Mouse (Mus musculus) frontal cortex, adult 2 months (tissue): ENCODE measurements around the gene Ptprm. TPM values are rescaled to one million over a fixed set of nuclear protein-coding genes. Genes with fewer than 3 reads are reported as not detected.

Experiments
- DNase-seq, 2 experiments: peaks; one replicate each; pipeline ENCODE4 v3.0.0; 2022; ENCODE audit warnings: low spot score in 1 of 2; ENCODE audit errors: extremely low spot score in 1 of 2
- polyA plus RNA-seq: library from polyadenylated mRNA; depleted of rRNA; stranded (reverse); fragments of >200 nt; gene quantifications from 2 replicates; pipeline ENCODE4 v1.2.3, GENCODE M21; 2012

The Ptprm gene
- polyA plus RNA-seq, 1 experiment, result 34.7 TPM

DNA sequence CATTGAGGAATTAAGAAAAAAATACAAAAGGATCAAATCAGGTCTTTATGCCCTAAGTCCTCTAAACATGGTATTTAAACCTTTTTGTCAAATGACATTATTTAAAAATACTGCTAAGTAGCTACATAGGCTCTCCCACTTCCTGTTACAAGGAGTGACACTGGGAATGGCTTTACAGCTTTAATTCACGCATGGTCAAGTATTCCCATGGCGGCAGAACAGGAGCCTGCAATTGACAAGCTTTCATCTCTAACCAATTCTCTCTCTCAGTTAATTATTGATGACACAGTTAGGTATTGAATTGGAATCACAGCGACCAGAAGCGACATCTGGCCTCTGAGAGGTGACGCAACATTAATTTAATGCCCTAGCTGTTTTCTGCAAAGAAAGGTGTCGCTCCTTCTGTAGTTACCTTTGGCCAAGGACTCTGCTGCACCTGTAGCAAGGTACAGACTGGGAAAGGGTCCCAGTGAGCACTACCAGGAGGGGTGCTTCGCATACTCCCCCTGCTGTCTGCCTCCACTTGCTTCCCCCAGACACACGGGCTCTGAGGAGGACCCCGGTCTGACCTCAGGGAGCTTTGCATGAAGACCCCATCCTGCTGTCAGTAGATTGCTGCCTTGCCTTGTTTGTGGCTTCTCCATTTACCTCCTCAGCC, 599.9 kb downstream of the Ptprm start:
- no peak for DNase-seq

GRCm38 (mm10) chr17:66751746-66752145, 602.5 kb downstream of the Ptprm start:
- DNase-seq, result peak in 1 of 2 experiments; percentile 39

GRCm38 (mm10) chr17:66750481-66751206, 603.6 kb downstream of the Ptprm start:
- DNase-seq, result no peak

DNA sequence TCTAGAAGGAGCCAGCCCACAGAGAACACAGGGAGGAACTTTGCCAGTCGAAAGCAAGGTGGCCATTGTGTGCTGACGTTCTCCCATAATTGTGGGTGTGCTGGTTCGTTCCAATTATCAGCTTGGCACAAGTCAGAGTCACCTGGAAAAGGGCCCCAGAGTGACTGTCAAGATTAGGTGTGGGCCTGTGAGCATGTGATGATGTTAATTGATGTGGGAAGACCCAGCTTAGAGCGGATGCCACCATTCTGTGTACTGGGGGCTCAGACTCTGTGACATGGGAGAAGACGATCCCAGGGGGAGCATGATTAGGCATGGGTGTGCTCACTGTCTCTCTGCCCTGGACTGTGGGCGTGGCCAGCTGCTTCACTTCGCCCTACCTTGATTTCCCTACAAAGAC, 604.3 kb downstream of the Ptprm start:
- no peak for DNase-seq

DNA sequence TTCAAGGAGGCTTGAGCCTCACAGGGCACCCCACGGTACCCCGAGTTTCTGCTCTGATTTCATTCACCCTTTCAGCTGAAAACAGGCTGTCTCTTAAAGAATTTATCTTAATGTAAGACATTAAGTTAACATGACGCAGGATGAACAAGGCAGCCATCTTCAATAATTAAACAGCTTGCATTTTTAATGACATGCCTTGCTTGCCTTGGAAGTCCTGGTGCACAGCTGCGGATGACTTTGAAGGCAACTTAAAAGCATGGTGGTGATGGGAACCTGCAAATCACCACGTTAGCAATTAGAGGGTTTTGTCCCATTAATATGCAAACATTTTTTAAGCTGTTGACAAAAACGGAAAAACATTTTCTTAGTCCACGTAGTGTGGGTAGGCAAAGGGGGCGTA, 607.8 kb downstream of the Ptprm start:
- no peak for DNase-seq

GRCm38 (mm10) chr17:66743321-66743720, 610.9 kb downstream of the Ptprm start:
- DNase-seq, result no peak

DNA sequence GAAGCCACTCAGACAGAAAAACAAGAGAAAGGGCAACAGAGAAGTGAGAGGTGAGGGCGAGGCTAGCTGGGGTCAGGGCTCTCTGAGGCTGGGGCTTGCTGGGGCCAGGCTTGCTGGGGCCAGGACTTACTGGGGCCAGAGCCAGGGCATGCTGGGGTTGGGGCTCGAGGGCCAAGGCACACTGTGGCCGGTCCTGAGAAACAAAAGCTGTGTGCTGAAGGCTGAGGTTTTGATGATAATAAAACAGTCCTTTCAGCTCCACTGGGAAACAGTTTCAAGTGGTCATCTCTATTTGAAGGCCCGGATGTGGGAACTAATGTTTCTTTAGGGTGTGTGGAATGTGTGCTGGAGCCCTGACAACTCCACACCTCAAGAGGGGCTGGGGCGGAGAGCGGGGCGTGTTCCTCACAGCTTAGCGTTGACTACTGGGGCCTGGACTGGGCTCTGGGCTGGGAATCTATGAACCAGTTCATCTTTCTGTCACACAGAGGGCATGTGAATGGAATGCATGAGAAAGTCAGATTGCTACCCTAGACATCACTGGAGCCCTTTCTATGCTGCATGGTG, 615.4 kb downstream of the Ptprm start:
- no peak for DNase-seq

DNA sequence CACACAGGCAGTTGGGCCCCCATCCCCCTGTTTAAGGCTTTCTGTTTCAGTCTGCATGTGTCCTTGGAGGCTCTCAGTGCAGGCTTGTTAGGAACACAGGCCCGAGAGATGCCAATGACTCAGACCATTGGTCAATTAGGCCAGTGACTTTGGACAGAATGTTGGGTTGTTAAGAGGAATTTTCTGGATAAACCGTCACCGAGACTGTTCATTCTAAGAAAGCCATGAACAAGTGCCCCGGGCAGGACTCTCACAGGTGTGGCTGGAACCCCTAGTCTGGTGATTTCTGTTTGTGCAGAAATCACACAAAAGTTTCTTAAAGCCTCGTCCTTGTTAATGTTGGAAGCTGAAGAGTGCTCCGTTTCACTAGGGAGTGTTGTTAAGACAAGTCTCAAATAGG, 615.9 kb downstream of the Ptprm start:
- no peak for DNase-seq

GRCm38 (mm10) chr17:66736450-66736849, 617.8 kb downstream of the Ptprm start:
- no peak for DNase-seq

DNA sequence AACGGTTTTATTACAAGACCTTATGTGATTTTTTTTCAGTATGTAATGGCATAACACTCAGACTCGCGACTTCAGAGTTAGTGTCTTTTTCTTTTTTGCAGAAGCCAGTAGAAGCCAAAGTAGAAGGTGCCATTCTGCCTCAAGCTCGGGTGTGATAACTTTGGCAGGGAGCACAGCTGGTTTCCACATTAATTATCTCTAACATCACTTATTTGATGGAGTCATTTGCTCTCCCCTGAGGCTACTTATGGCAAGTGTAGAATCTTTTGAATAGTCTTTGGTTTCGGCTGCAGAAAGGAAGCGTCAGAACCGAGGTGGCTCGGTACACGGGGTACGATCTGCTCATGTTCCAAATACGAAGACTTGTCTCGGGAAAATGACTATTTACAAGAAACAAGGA, 620.7 kb downstream of the Ptprm start:
- no peak for DNase-seq

DNA sequence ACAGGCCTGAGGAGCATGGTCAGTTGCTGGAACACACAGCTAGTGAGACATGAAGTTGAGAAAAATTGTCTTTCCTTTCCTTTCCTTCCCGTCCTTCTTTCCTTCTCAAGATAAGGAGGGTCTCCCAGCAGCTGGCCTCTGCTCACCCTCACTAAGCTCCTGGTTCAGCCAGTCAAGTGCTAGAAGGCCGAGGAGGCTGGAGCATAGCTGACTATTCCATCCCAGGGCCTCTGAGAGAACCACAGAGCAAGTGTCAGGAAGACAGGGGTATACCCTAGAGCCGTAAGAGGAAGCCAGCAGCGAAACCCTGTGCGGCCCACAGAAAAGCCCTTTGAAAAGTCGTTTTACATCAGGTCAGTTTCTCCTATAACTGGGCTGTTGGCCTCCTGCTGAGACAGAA, 624.3 kb downstream of the Ptprm start:
- DNase-seq, result no peak

GRCm38 (mm10) chr17:66720992-66721351, 633.3 kb downstream of the Ptprm start:
- no peak for DNase-seq

DNA sequence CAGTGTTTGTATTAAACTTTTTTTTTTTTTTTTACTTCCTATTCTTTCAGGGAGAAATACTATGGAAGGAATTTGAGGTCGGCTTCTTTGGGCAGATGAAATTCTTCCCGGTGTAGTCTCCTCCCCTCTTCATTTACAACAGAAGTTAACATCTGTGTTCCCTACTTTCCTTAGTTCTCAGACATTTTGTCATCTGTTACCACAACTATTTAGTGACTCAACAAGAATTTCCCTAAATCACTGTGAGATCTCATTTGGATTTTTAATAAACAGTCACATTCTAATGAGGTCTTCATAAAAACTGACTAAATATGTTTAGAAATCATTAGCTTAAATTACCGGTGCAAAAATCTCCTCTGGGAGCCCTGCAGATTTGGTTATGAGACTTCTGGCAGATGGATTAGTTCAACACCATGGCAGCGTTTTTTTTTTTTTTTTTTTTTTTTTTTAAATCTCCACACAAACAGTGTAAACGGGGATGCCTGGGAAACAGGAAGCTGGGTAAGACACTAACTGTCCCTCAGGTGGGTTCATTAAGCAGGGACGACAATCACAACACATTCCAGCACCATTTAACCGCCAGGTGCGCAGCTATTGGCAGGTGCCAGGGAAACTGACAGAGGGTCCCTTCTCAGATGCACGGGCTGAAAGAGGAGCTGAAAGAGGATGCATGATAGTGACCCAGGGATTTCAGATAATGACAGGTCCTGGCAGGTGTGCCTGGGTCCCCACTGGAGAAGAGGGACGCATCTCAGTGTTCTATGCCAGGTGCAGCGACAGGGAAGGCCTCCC, 633.9 kb downstream of the Ptprm start:
- DNase-seq, result no peak

DNA sequence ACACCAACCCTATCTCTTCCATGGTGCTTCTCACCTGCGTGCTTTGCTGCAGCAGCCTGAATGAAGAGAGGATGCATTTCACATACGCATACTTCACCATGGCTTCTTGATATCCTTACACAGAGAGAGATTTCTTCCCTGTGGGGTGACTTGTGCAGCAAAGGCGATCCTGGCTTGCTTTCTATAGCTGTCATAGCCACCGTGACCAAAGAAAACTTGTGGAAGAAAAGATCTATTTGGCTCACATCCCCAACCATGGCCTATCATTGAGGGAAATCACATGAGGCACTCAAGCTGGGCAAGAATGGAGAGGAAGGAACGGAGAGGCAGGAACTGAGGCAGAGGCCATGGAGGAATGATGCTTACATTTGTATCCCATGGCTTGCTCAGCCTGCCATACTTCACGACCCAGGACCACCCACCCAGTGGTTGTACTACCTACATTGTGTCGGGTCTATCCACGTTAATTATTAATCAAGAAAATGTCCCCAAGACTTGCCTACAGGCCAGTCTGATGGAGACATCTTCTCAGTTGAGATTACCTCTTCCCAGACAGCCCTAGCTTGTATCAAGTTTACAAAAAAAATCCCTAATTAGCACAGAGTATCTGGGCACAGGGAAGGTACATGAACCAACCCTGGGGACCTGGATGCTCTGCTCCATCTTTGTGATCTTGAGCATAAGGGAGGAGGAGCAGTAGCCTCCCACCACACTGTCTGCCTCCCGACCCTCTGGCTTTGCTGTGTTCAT, 641.6 kb downstream of the Ptprm start:
- DNase-seq, result no peak

DNA sequence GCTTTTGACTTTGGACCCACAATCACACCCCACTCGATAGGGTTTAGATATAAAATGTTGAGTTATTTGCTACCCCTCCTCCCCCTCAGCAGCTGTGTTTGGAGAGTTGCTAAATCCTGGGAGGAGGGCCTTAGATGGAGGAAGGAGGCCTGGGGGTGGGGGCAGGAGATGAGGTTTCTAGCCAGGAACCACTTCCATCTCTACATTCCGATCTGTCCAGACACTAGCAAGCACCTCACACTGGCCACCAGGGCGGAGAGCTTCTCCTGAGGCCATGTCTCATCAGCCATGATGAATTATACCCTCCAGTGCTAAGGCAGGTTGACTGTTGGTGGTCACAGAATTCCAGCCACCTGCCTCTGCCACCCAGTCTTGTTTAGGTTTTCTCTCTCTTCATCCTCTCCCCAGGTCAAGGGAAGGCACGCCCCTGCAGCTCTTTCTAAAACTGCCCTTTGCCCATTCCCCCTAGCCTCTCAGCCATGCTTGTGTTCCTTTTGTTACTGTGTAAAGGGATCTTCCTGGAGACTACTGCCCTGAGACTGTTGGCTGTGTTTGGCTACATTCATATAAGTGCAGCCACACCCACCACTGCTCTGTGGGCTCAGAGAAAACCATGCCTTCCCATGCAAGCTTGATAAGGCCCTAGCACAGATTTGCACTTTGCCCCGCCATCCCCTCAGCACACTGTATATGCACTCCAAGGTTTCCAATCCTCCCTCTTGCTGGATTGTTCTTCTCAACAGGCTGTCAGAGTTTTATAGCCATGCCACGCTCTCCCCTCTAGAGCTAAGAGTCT, 642.8 kb downstream of the Ptprm start:
- DNase-seq, result no peak

DNA sequence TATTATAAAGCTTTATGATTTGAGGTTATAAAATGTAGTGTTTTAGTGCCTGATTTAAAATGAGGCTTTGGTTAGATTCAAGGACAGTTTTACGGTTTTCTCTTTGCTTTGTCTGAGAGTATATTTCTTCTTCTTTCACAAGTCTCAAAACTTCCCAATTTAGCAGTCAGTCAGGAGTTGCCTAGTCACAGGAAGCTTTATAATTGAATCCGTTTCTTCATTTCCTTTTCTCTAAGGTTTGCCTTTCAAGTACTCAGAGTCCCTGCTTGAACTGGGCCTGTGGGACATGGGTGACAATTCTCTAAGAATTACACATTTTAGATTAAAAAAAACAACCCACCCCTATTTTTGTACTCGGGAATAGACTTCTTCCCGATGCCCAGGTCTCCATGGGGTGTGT, 643.7 kb downstream of the Ptprm start:
- no peak for DNase-seq

- no peak for DNase-seq
Measured at GRCm38 (mm10) chr17:66708748-66709147, 645.5 kb downstream of the Ptprm start.

DNA sequence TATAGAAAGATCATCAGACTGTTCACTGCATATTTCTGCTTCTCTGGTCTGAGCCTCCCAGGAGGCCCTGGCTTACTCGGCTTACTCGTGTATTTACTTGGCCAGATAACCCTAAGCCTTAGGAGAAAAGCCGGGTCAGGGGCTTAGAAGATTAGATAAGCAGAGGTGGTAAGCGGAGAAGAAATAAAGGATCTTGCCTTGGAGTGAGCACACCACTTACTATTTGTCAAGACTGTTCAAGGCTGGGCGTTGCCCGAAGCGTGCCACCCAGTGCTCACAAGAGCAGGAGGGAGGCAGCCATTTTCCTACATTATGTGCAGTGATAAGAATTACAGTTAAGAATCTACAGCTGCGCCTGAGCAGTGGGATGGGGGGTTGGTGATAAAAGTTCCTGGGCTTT, 646.6 kb downstream of the Ptprm start:
- no peak for DNase-seq

- no peak for DNase-seq
Measured at GRCm38 (mm10) chr17:66701358-66702184, 652.7 kb downstream of the Ptprm start.
